Mouse (Mus musculus): Measurements from ENCODE around the gene Zfp3.

The Zfp3 gene

DNA sequence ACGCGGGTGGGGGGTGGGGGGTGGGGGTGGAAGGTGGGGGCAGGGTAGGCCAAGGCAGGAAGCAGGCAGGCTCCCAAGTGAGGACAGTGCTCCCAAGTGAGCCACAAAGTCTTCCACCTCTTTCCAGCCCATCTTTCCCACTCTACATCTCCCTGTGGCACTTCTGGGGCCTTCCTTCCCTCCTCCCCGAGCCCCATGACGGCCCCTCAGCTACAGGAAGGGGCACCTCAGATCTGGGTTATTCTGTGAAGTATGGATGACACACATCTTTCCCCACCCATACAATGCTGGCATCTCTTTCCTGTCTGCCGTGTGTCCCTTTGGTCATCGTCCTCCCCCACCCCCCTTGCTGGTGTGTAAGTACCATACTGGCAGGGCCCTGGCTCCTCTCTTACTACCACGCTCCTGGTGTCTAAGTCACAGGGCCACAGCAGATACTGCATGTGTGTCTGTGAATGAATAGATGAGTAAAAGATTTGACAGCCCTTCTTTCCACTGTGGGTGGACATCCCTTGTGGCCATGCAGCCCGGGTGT, 41.7 kb downstream of the Zfp3 start:
- no peak for DNase-seq (ENCODE audit: extremely low read depth, insufficient read length, low spot score)

DNA sequence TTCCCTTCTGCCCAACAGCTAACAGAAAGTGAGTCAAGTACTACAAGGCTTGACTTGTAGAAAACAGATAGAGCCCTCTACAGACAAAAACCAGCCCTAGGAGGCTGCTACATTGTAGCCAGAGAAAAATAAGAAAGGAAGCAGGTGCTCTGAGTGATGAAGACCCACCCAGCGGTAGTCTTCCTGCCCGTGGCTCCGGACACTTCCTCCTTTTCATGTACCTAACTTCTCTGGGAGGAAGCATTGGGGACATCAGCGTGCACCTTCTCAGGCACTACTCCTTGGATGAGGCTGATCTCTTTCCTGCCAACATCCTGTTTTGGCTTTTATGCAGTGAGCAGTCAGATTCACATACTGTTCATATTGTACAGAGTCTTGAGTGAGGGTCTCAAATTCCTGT, 42.7 kb downstream of the Zfp3 start:
- DNase-seq (ENCODE audit: extremely low read depth, insufficient read length, low spot score) = no peak

DNA sequence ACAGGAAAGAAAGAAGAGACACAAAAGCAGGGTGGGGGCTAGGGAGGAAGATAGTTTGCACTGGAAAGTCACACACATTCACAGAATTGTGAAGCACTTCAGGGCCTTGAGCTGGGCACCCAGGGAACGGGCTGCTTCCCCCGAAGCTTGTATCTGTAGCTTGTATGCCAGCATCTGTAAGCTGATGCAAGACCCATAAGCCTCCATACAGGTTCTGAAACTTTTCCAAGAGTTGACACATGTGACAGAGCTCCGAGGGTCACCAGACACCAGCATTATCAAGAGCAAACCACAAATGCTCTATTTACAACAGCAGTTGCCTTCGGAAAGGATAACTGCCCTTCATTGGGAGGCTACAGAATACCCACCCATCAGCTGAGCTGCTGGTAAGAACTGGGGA, 43.6 kb downstream of the Zfp3 start:
- DNase-seq (ENCODE audit: extremely low read depth, insufficient read length, low spot score) = no peak

DNA sequence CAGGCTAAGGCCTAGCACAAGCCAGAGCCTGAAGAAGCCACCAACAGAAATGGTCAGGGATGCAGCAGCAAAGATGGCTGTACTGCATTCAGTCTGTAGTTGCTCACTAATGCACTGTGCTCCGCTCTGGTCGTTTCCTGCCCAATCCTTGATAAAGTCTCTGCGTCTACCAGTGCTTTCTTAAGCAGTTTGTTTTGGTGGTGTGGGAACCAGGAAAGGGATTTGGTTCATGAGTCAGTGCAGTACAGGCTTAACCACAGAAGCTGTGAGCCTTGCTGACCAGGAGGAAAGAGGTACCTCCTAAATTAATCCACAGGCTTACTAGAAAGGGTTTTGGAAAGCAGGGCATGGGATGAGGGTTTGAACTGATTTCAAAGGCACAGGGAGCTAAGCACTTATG, 44.1 kb downstream of the Zfp3 start:
- peak; percentile 20 for DNase-seq (ENCODE audit: extremely low read depth, insufficient read length, low spot score)

DNA sequence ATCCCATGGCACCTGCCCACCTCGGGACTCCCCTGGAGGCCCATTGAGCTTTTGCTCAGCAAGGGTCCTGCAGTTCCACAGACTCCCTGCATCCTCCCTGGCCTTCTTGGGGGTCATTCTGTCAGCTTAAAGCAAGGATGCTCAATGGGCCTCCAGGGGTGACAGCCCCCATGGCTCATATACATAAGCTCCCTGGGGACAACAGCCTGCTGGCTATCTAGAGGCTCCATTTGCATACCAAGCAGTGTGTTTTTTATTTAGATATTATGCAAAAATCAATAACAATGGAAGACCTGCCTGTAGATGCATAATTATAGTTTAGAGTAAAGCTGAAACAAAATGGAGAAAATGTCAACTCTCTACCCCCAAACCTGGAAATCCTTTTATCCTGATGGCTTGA, 45.0 kb downstream of the Zfp3 start:
- no peak for DNase-seq (ENCODE audit: extremely low read depth, insufficient read length, low spot score)

DNA sequence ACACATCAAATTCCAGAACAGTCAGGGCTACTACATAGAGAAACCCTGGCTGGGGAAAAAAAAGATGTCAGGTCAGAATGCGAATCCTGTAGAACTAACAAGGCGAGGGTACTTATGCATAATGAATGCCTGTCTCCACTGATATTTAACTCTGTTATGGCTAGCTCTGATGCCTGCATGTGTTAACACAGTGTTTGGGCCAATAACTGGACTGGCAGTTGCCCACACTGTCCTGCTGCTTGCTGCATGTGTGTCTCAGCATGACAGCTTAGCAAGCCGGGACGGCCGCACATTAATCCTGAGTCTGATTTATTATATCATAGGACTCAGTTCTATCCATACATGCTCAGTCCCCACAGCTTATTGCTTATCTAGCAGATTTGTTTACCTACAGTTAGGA, 47.0 kb downstream of the Zfp3 start:
- no peak for DNase-seq (ENCODE audit: extremely low read depth, insufficient read length, low spot score)

DNA sequence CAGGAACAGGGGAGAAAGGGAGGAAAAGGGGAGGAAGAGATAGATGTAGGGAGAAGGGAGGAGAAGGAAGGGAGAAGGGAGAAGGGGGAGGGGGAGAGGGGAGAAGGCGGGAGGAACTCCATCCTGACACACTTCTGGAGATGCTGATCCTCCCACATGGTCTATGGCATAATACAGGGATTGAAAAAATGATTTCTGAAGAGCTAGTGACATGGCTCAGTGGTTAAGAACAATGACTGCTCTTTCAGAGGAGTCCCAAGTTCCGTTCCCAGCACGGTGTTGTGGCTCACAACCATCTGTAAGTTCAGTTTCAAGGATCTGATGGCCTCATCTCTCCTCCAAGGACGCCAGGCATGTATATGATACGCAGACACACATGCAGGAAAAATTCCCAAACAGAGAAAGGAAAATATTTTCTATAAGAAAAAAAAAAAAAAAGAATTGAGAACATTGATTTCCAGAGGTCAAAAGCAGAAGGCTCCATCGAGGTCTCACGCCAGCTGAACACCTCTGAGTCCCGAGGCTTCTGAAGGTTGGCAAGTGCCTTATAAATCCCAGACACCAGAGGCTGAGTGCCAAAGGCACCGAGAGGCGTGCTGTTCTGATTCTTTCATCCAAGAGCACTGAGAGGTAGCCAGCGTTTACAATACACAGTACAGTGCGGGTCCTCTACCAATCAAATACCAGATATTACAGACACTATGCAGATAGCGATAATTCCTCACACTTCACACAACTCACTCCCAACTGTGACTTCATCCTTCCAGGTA, 47.6 kb downstream of the Zfp3 start:
- no peak for DNase-seq (ENCODE audit: extremely low read depth, insufficient read length, low spot score)

DNA sequence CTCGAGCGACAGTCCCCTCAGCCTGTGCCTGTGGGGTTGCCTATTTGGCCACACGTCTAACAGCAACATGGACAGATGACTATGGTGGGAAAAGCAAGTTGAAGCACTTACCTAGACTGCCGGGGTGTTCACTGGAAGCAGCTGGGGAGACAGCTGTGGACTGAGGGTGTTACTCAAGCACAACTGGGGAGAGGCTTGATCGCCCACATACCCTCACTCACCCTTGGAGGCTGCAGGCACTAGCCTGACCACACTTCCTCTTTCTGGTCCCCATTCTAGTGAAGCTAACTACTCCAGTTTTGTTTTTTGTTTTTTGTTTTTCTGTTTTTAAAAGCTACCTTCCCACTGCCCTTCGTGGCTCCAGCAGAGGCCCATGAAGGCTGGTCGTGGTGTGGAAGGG, 48.4 kb downstream of the Zfp3 start, which contains the start of gene Scimp:
Scimp (minus strand) TSS at position 222 of the 400 bp plus-strand sequence.
- no peak for DNase-seq (ENCODE audit: extremely low read depth, insufficient read length, low spot score)

DNA sequence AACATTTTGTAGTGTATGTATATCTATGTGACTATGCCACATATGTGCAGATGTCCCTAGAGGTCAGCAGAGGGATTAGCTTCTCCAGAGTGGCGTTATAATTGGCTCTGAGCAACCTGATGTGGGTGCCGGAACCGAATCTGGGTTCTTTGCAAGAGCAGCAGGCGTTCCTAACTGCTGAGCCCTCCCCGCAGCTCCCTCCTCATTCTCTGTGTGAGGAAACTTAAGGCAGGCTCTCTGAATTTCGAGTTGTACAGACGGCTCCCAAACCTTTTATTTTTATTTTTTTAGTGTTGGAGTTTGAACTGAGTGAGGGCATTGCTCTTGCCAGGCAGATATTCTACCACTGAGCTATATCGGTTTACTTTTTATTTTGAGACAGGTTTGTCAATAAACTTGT, 51.1 kb downstream of the Zfp3 start:
- DNase-seq (ENCODE audit: extremely low read depth, insufficient read length, low spot score) = no peak

DNA sequence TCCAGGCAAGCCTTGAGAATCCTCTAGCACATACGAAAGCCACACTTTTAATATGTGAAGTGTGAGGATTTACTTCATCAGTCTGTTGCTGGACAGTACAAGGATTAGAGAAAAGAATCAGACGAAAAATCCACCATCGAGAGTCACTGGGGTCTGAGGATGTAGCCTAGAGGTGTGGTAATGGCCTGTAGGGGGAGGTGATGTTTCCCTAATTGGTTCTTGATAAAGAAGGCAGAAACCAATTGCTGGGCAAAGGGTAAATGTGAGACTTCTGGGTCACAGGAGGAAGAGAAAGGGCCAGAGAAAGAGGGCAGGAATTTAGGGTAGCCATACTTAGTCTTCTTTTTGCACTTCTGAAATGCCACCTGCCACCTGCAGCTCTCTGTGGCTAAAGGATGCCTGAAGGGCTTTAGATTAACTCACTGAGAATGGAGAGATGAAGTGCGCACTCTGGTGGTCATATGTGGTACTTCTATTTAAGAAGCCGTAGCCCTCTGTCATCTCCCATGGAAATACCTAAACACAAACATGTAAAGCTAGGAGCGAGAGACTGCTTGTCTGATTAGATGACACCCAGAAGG, 51.6 kb downstream of the Zfp3 start:
- peak; percentile 30 for DNase-seq (ENCODE audit: extremely low read depth, insufficient read length, low spot score)

DNA sequence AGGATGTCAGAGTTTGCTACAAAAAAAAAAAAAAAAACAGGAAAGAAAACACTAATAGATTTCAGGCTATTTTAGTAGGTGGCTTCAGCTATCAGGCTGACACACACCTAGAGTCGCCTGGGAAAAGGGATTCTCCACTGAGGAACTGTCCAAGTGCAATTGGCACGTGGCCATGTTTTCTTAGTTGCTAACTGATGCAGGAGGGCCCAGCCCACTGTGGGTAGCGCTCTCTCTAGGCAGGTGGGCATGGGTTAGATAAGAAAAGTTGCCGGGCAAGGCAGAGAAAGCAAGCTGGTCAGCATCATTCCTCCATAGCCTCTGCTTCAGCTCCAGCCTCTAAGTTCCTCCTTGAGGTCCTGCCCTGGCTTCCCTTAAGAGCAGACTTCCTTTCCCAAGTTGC, 52.8 kb downstream of the Zfp3 start:
- DNase-seq (ENCODE audit: extremely low read depth, insufficient read length, low spot score) = no peak

DNA sequence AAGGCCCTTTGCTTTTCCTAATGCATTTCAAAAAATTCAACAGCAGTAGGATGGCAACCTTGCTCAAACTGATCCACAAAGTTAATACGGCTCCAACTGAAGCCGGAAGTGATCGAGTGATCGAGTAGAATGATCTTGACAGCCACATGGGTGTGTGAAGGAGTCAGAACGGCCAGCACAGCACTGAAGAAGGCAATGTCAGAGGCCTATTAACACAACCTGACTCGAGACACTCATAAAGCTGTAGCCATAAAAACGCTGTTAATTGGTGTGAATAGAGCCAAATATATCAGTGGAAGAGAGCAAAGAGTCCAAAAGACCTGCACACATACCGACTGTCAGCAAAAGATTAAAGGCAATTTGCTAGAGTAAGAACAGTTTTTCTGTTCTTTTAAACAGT, 56.1 kb downstream of the Zfp3 start:
- DNase-seq (ENCODE audit: extremely low read depth, insufficient read length, low spot score) = no peak

DNA sequence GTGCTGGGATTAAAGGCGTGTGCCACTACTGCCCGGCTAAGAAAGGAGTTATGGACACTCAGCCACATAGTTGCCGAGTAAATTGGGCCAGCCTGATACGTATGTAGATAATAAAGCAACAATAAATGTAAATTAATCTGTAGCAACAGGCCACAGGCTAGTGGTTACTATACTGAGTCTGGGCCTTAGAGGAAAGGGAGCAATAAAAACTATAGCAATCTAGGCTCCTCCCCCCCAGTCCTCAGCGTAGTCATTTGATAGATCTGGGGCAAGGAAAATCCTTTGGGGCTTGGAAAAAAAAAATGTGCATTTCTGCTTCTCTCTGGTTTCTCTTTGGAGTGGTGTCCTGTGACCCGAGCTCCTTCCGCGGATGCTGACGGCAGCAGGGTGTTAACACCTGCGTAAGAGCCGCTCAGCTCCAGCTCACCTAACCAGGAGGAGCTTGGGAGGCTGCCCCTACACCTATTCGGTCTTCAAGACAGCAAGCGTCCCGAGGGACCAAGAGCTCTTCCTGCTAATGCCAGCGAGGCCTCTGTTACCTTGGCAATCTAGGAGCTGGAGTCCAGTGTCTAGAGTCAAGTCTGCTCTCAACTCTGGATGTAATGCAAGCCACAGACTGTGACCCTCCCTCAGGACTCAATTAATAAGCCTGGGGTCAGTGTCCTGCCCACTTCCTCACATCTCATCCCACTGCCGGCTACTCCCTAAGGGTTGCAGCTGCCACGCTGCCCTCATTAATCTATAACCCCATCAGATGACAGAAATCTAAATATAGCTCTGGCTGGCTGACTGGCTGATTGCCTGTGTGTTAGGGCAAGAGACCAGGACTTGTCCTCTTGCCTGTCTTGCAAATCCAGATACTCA, 58.0 kb downstream of the Zfp3 start:
- DNase-seq (ENCODE audit: extremely low read depth, insufficient read length, low spot score) = peak; percentile 14

Data from 3134 (cell line).